Mouse (Mus musculus) heart, embryonic 15.5 days (tissue): Measurements from ENCODE around the gene Rdh8. TPM values are rescaled to one million over a fixed set of nuclear protein-coding genes. Genes with fewer than 3 reads are reported as not detected.
A peak's percentile ranks its signal among the peaks of the same experiment; 100 is the strongest.

Experiments
- ATAC-seq: fragments of 200-750 bp; cut with Nextera tagmentation; replicated peaks from 2 replicates; pipeline ENCODE4 v1.8.0; 2017; ENCODE audit warnings: low read depth, moderate TSS enrichment; ENCODE audit not compliant: insufficient number of reproducible peaks, insufficient read depth, low FRiP score
- H3K27ac ChIP-seq: fragments of 300-500 bp; sonication (generic); 2 replicates; pipeline ENCODE4 v1.5.1; 2015; ENCODE audit warnings: mild to moderate bottlenecking, inconsistent platforms
- H3K27me3 ChIP-seq: fragments of 300-500 bp; sonication (generic); 2 replicates; pipeline ENCODE4 v1.6.1; 2015; ENCODE audit warnings: inconsistent platforms
- H3K36me3 ChIP-seq: fragments of 300-500 bp; sonication (generic); 2 replicates; pipeline ENCODE4 v1.6.1; 2015; ENCODE audit warnings: mild to moderate bottlenecking, inconsistent platforms
- H3K4me1 ChIP-seq: fragments of 300-500 bp; sonication (generic); replicated peaks from 2 replicates; pipeline ENCODE4 v1.6.1; 2015; ENCODE audit warnings: inconsistent platforms
- H3K4me2 ChIP-seq: fragments of 300-500 bp; sonication (generic); 2 replicates; pipeline ENCODE4 v1.6.1; 2015; ENCODE audit warnings: inconsistent platforms, mild to moderate bottlenecking, moderate library complexity
- H3K4me3 ChIP-seq: fragments of 300-500 bp; sonication (generic); 2 replicates; pipeline ENCODE4 v1.5.1; 2015; ENCODE audit warnings: mild to moderate bottlenecking, inconsistent platforms
- H3K9ac ChIP-seq: fragments of 300-500 bp; sonication (generic); 2 replicates; pipeline ENCODE4 v1.6.1; 2015; ENCODE audit warnings: mild to moderate bottlenecking, inconsistent platforms
- H3K9me3 ChIP-seq: fragments of 300-500 bp; sonication (generic); replicated peaks from 2 replicates; pipeline ENCODE4 v1.6.1; 2016; ENCODE audit warnings: inconsistent platforms
- WGBS: fragments of 180-500 bp; shearing (Covaris S2); methylation state at CpG from one replicate; pipeline ENCODE4 v1.1.7; 2015; ENCODE audit warnings: mixed read lengths; 5-methylcytosine and 5-hydroxymethylcytosine counted together
- polyA plus RNA-seq: library from polyadenylated mRNA; unstranded; fragments of >200 nt; fragmentation: Nextera tagmentation; extraction: Ambion mirVana; gene quantifications from 2 replicates; pipeline ENCODE4 v1.2.1, GENCODE M21; 2015

The Rdh8 gene
- polyA plus RNA-seq, 1 experiment from 2014 or later = not detected

DNA sequence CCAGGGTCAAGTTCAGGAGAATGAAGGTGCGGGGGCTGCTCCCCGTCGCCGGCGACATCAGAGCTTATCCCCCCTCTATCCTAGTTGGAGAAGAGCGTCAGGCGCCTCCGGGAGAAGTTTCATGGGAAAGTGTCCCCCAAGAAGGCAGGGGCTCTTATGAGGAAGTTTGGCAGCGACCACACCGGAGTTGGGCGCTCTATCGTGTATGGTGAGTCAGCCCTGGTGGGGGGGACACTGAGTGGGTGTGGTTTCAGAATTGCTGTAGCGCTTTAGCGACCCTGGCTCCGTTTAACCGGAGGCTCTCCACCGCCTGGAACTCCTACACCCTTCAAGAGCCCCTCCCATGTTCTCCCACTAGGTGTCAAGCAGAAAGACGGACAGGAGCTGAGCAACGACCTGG is 50.9 kb downstream of the Rdh8 start:
- H3K9me3 ChIP-seq = no peaks in the 10 kb centered on the region
- peak overlapping the region; percentile 66 for H3K4me3 ChIP-seq
- no peaks in the 10 kb centered on the region for H3K36me3 ChIP-seq
- no peak overlapping the region for H3K27ac ChIP-seq
- peak overlapping the region; percentile 60 for H3K9ac ChIP-seq
- WGBS = 3% methylated on average over 19 of the region's 19 CpGs
- H3K4me2 ChIP-seq = peak overlapping the region; percentile 83
- peaks cover 29% of the 10 kb centered on the region for H3K27me3 ChIP-seq
- ATAC-seq = no peak
- H3K4me1 ChIP-seq = peaks cover 9% of the 10 kb centered on the region

GRCm38 (mm10) chr9:20870211-20871173 is 52.2 kb downstream of the Rdh8 start:
- Histone ChIP-seq H3K4me3 (no peak overlapping the region), H3K27ac (no peak overlapping the region), H3K4me2 (no peak overlapping the region), H3K27me3 (peaks cover 29% of the 10 kb centered on the region), H3K4me1 (peaks cover 9% of the 10 kb centered on the region), H3K9ac (no peak overlapping the region), H3K9me3 (no peaks in the 10 kb centered on the region), H3K36me3 (no peaks in the 10 kb centered on the region)
- no peak for ATAC-seq
- 72% methylated on average over 12 of the region's 12 CpGs for WGBS

DNA sequence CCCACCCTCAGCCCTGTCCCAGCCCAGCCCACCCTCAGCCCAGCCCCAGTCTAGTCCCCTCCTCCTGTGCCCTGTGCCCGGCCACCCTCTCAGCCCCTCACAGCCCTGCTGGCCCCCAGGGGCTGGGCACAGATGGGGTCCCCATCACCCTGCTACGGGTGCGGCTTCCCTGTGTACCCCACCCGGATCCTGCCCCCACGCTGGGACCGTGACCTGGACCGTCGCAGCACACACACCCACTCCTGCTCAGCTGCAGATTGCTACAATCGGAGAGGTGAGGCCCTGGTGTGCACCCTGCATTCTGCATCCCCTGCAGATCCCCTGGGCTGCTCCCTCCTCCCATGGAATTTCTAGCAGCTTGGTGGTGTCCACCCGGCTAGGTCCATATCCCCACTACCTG is 54.7 kb downstream of the Rdh8 start:
- ATAC-seq = no peak
- Histone ChIP-seq H3K36me3 (no peaks in the 10 kb centered on the region), H3K4me2 (no peak overlapping the region), H3K9me3 (no peaks in the 10 kb centered on the region), H3K4me1 (peaks cover 13% of the 10 kb centered on the region), H3K4me3 (no peak overlapping the region), H3K9ac (no peak overlapping the region), H3K27me3 (peaks cover 22% of the 10 kb centered on the region), H3K27ac (no peak overlapping the region)
- WGBS = 81% methylated on average over 10 of the region's 10 CpGs

- WGBS = 82% methylated on average over 12 of the region's 12 CpGs
- no peak overlapping the region for H3K27ac ChIP-seq
- peaks cover 18% of the 10 kb centered on the region for H3K27me3 ChIP-seq
- H3K9me3 ChIP-seq = no peaks in the 10 kb centered on the region
- no peak for ATAC-seq
- H3K9ac ChIP-seq = no peak overlapping the region
- H3K36me3 ChIP-seq = no peaks in the 10 kb centered on the region
- no peak overlapping the region for H3K4me2 ChIP-seq
- no peak overlapping the region for H3K4me3 ChIP-seq
- H3K4me1 ChIP-seq = peaks cover 11% of the 10 kb centered on the region
Measured at GRCm38 (mm10) chr9:20873521-20873920, 55.2 kb downstream of the Rdh8 start.

- H3K27ac ChIP-seq = no peak overlapping the region
- H3K27me3 ChIP-seq = 0 out of 2 replicates have a peak, but pooled peaks cover 3% of the 10 kb centered on the region
- ATAC-seq = no peak
- H3K36me3 ChIP-seq = no peaks in the 10 kb centered on the region
- H3K9me3 ChIP-seq = no peaks in the 10 kb centered on the region
- WGBS = 62% methylated on average over 23 of the region's 23 CpGs
- no peak overlapping the region for H3K4me3 ChIP-seq
- no peak overlapping the region for H3K4me2 ChIP-seq
- H3K4me1 ChIP-seq = peaks cover 9% of the 10 kb centered on the region
- H3K9ac ChIP-seq = no peak overlapping the region
Measured at GRCm38 (mm10) chr9:20875021-20875790, 56.9 kb downstream of the Rdh8 start.

Other genes starting within 250 kb of the Rdh8 start
- gene Zfp846, start 237.2 kb upstream of the Rdh8 start, polyA plus RNA-seq = 9.4 and 10.9 TPM in 2 replicates
- gene Ubl5, start 175.6 kb upstream of the Rdh8 start, polyA plus RNA-seq = 295 and 378 TPM in 2 replicates
- gene Fbxl12, start 173.7 kb upstream of the Rdh8 start, polyA plus RNA-seq = 13.4 and 17.8 TPM in 2 replicates
- gene Pin1, start 166.4 kb upstream of the Rdh8 start, polyA plus RNA-seq = 40.2 and 43.1 TPM in 2 replicates
- 1.00 and 3.1 TPM in 2 replicates for gene Olfm2, start 72.2 kb upstream of the Rdh8 start, polyA plus RNA-seq
- gene Col5a3, start 3.4 kb upstream of the Rdh8 start, polyA plus RNA-seq = 1.1 and 3.2 TPM in 2 replicates
- 7.1 and 13.4 TPM in 2 replicates for gene A230050P20Rik, start 50.1 kb downstream of the Rdh8 start, polyA plus RNA-seq
- gene Angptl6, start 61.2 kb downstream of the Rdh8 start, polyA plus RNA-seq = 2.0 and 3.3 TPM in 2 replicates
- 31.1 and 40.4 TPM in 2 replicates for gene Ppan, start 69.7 kb downstream of the Rdh8 start, polyA plus RNA-seq
- 183 and 207 TPM in 2 replicates for gene Eif3g, start 80.1 kb downstream of the Rdh8 start, polyA plus RNA-seq
- 41.7 and 61.2 TPM in 2 replicates for gene Dnmt1, start 141.4 kb downstream of the Rdh8 start, polyA plus RNA-seq
- gene S1pr2, start 158.3 kb downstream of the Rdh8 start, polyA plus RNA-seq = 16.9 and 26.6 TPM in 2 replicates
- gene Mrpl4, start 184.2 kb downstream of the Rdh8 start, polyA plus RNA-seq = 136 and 147 TPM in 2 replicates
- gene Icam1, start 197.5 kb downstream of the Rdh8 start, polyA plus RNA-seq = 13.2 and 24.9 TPM in 2 replicates
- gene Icam4, start 210.9 kb downstream of the Rdh8 start, polyA plus RNA-seq = 1.9 and 2.8 TPM in 2 replicates
- 0.04 and 0.13 TPM in 2 replicates for gene Icam5, start 213.6 kb downstream of the Rdh8 start, polyA plus RNA-seq
- gene Zglp1, start 248.6 kb downstream of the Rdh8 start, polyA plus RNA-seq = 0.42 TPM in 1 of 2 replicates, not detected in the other